Mouse (Mus musculus) C2C12 (cell line): Measurements from ENCODE around the gene Rapgef1.

Experiments used
- CTCF ChIP-seq: IDR thresholded peaks from one replicate; pipeline ENCODE4 v1.5.1; 2011; ENCODE audit not compliant: control insufficient read depth, insufficient read depth, insufficient read length
- MYOD1 ChIP-seq: IDR thresholded peaks from one replicate; pipeline ENCODE4 v1.6.1; 2011; ENCODE audit warnings: low read depth; ENCODE audit not compliant: control insufficient read depth, insufficient read length

GRCm38 (mm10) chr2:29737209-29737925, 117.8 kb downstream of the Rapgef1 start:
- TF ChIP-seq CTCF (no peak), MYOD1 (no peak)
